Mouse (Mus musculus) brain, embryonic 14.5 days (tissue): ENCODE data around the gene Wwox. TPM values are rescaled to one million over a fixed set of nuclear protein-coding genes. Genes with fewer than 3 reads are reported as not detected.

ENCODE experiments used
- DNase-seq: peaks from one replicate; pipeline ENCODE4 v3.0.0-alpha.2; 2011; ENCODE audit warnings: low read depth
- CTCF ChIP-seq: fragments of 200-500 bp; IDR thresholded peaks from 2 replicates; pipeline ENCODE4 v1.5.1; 2012; ENCODE audit warnings: inconsistent platforms, mild to moderate bottlenecking, moderate library complexity, borderline replicate concordance; ENCODE audit not compliant: insufficient read depth, insufficient read length; ENCODE audit errors: extremely low read depth
- POLR2A ChIP-seq: fragments of 200-500 bp; IDR thresholded peaks from 2 replicates; pipeline ENCODE4 v1.6.1; 2012; ENCODE audit warnings: mild to moderate bottlenecking, inconsistent platforms, borderline replicate concordance; ENCODE audit not compliant: poor library complexity, insufficient read depth, insufficient read length, severe bottlenecking; ENCODE audit errors: extremely low read depth
- polyA plus RNA-seq: library from polyadenylated mRNA; depleted of rRNA; stranded (reverse); fragments of >200 nt; gene quantifications from 2 replicates; pipeline ENCODE4 v1.2.3, GENCODE M21; 2012; rRNA removed

The Wwox gene
- polyA plus RNA-seq, result 8.7 and 11.0 TPM in 2 replicates

DNA sequence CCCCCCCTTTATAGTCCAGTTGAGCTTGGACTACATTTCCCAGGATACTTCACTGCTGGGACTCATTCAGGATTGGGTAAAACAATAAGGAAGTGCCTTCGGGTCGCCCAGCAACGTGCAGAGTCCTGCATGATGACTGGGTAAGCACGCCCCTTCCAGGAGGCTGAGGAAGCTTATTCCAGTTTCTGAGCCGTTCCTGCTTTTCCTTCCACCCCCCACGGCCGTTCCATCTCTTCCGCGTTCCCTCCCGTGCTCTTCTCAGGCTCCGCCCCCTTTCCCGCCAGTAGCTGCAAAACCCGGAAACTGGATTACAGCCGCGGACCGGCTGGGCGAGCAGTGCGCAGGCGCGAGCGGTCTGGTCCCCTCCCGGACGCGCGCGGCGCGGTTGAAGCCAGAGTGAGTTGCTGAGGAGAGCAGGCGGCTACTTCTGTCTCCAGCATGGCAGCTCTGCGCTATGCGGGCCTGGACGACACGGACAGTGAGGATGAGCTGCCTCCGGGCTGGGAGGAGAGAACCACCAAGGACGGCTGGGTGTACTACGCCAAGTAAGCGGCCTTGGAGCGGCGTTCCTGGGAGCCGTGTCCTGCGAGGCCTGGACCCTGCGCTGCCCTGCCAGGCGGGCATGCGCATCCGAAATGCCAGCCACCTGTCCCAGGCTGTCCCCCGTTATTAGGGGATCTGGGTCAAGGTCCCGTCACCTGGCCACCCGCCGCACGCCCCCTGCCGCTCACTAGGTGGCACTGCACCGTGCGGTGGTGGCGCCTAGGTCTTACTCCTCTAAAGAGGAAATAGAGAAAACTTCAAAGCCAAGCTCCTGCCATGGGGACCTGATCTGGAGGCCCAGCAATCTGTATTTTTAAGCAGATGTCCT is at the start of gene Wwox:
Wwox (plus strand) TSS at position 322 of the 871 bp plus-strand sequence.
- peak; percentile 100 for DNase-seq
- peak; percentile 78 for TF ChIP-seq CTCF
- TF ChIP-seq POLR2A, result 0 out of 2 replicates have a peak, but pooled peaks have one; percentile 48

DNA sequence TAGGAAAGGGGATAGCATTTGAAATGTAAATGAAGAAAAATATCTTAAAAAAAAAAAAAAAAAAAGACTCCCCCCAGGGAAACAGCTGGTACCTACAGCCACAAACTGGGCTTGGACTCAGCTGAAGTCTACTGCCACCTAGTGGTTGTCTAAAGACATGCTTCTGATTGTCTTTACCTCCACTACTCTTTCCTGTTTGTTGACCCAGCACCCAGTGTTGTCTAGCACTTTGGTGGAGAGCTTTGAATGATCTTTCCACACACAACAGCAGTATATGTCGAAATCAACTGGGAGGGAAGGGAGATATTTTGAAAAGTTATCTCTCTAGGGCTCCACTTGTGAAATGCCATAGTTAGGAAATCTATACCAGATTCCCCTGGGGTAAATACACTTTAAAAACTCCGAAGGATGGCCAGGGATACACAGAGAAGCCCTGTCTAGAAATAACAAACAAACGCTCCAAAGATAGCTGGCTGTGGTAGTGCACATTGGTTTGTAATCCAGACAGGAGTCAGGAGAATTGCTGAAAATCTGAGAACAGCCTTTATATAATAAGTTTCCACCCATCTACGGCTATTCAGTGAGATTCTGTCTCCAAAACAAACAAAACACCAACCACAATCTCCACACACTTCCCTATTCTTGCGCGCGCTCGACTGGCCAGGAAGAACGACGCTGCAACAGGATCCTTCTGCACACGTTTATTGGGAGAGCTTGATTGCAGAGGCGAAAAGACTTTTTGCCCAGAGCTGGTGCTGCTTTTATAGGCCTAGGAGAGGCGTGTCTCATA is 48.8 kb upstream of the Wwox start:
- no peak for DNase-seq
- TF ChIP-seq POLR2A (no peak), CTCF (peak; percentile 55; the same call in 1 of the 2 replicates)

DNA sequence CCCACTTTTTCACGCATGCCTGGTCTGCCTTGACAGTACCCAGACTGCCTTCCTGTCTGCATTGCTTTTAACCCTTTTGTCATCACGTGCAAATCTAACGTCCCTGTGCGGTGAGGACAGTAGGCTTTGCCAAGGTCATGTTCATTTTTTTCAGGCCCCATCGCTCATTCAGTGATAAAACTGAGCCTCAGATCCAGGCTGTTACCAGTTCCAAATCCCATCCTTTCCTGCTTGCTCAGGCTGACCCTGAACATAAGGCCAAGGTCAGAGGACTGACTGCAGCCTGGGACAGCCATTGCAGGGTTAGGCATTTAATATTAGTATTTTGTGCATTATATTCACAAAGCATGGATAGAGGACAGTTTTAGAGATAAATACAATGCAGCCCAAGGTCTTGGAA is 41.1 kb upstream of the Wwox start:
- DNase-seq, result no peak
- TF ChIP-seq CTCF (no peak), POLR2A (no peak)

DNA sequence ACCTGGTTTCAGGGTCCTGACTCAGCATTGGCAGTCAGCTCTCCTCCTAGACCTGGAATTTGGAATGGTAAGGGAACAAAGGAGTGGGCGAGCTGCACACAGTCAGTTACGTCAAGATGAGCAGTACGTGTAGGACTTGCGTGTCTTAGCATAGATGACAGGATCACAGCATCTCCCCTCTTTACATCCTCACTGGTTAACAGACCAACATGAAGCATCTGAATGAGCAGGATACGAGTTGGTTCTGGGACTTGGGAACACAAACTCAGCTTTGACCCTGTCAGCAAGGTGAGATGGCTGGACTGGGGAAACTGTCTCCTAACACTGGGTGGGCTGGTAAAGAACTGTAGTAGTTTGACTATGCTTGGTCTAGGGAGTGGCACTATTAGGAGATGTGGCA is 40.2 kb upstream of the Wwox start:
- no peak for DNase-seq

DNA sequence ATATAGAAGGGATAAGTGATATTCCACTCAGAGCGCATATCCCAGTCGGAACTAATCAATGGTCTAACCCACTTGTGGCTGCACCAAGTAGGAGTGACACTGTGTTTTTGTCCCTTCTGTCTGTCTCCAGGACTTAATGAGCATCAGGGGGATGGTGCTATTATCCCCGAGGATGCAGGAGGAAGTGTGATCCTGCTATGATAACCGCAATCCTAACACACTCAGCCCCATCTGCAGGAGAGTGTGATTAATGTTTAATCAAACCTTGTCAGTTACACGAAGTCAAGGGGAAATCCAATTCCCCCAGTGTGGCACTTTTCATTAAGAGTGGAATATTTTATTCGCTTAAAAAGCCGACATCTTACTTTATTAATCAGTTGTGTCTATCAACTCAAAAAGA is 37.8 kb upstream of the Wwox start:
- no peak for TF ChIP-seq CTCF
- no peak for TF ChIP-seq POLR2A
- DNase-seq, result peak; percentile 62

More for the DNA sequence above, 40.2 kb upstream of the Wwox start:
- no peak for TF ChIP-seq CTCF
- no peak for TF ChIP-seq POLR2A

DNA sequence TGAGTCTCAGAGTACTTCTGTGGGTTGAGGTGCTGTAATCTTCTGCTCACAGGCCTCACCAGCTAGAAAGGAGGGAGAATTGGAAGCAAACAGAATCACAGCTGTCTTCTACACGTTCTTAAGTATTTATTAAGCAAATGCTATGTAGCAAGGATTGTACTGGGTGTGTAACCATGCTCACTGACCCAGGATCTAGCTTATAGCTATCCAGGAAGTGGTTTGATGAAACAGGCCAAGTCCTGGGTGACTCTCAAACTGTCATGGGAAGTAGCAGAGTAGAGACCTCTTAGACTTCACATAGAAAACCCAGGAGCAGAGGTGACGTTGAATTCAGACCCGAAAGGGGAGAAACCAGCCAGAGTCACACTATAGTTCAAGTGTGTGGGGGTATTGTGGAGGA is 28.0 kb upstream of the Wwox start:
- no peak for DNase-seq
- no peak for TF ChIP-seq CTCF

DNA sequence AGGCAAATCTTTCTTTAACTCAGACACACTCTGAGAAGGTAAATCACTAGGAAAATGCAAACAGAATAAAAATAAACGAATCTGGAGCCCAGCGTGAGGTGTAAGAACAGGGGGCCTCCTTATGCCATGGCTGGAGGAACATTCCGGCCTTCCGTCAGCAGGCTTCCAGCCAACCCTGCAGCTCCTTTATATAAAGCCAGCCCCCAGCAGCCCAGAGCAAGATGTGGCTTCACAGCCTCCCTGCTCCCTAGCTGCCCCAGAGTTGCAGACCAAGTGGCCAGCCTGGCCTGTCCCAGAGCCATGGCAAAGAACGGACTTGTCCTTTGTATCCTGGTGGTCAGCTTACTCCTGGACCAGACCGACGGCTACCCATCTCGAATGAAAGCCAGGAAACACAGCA is 21.7 kb upstream of the Wwox start, which contains the start of gene Clec3a:
Clec3a (plus strand) TSS at position 301 of the 400 bp plus-strand sequence.
- DNase-seq, result no peak
- TF ChIP-seq CTCF (no peak), POLR2A (no peak)

DNA sequence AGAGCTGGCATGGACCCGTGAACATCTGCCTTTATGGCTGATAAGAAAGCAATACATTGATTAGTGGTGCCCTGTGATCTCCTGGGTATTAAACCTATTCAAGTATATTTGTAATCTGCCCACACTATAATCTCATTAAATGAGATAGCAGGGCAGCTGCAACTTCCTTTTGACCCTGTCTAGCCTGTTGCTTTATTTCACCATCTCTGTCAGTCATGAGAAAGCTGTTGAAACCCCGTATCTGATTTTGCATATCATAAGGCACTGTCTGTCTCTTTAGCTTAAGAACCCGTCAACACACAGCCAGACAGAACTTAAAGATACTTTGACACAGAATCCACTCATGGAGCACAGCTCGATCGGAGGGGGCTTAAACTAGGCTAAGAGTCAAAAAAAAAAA is 21.0 kb upstream of the Wwox start:
- no peak for DNase-seq
- TF ChIP-seq CTCF, result no peak
- TF ChIP-seq POLR2A, result no peak

DNA sequence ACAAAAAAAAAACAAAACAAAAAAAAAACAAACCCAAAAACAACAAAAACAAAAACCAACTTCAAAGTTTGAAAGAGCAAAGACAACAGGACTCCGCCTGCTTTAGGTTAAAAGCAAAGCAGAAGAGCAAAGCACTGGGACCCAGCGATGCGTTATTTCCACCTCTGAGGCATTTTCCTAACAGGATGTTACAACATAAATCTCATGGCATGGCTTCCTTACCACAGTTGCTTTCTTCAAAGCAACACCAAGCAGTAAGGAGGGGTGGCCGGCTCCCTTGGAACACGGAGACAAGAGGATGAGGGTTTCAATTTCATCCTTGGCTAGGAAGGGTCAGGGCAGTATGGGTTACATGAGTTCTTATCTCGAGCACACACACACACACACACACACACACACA is 20.6 kb upstream of the Wwox start:
- TF ChIP-seq POLR2A (no peak), CTCF (no peak)
- DNase-seq, result no peak

DNA sequence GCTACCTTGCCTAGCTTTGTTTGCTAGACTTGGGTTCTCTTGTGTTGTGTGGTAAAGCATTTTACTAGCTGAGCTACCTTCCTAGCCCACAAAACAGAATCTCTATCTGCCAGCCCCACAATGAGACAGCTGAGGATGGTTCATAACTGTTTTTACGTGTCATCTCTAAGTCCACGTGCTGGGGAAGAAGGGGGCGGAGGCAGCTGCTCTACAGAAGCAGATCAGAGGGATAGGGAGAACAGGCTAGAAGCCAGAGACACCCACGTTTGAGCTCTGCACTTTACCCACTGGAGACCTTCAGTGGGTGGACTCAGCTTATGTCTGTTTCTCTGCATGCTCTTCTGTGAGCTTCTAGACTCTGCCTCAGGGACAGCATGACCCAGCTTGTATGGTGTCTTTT is 17.9 kb upstream of the Wwox start:
- no peak for DNase-seq
- TF ChIP-seq CTCF (no peak), POLR2A (no peak)

DNA sequence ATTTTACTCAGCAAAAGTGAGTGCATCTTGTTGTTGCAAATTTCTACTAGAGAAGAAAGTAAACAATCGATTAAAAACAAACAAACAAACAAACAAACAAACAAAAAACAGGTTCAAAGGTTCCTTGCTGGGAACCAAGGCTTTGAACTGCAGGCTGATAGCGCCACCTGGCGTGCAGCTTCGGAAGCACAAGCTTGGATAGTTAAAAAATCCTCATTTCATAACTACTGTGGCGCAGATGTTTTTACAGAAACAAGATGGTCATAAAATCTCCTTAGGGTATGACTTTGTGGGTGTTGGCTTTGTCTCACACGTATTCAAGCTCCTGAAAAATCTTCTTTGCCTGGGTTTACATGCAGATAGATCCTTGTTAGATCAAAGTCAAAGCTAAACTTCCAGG is 1.2 kb upstream of the Wwox start:
- no peak for TF ChIP-seq POLR2A
- TF ChIP-seq CTCF, result peak; percentile 89
- DNase-seq, result peak; percentile 70
